Mouse (Mus musculus) kidney, postnatal 36 days (tissue): Measurements from ENCODE around the gene Cyp4a32.
"Not testable (repeated sequence)": the region's sequence is repeated elsewhere in the genome, so short reads cannot be mapped to it uniquely, and the experiment has no call there.

Experiments used
- DNase-seq, 2 experiments: peaks; one replicate each; pipeline ENCODE4 v3.0.0; 2021 to 2022; ENCODE audit warnings: mixed read lengths in 2 of 2

The Cyp4a32 gene

GRCm38 (mm10) chr4:115600611-115601010, at the start of gene Cyp4a32:
Gene Cyp4a32 (plus strand): TSS chr4:115600969.
- DNase-seq = peak in 1 of 2 experiments; percentile 44

GRCm38 (mm10) chr4:115552726-115553125, 48.0 kb upstream of the Cyp4a32 start:
- peak; percentile 47 to 77 for DNase-seq

GRCm38 (mm10) chr4:115555513-115555912, 45.3 kb upstream of the Cyp4a32 start:
- DNase-seq = peak in 1 of 2 experiments; percentile 70

GRCm38 (mm10) chr4:115557861-115558561, 42.8 kb upstream of the Cyp4a32 start:
- DNase-seq = peak in 1 of 2 experiments; percentile 67

- not testable (repeated sequence) for DNase-seq
Observed at GRCm38 (mm10) chr4:115561236-115561635, 39.5 kb upstream of the Cyp4a32 start.

GRCm38 (mm10) chr4:115563401-115563800, 37.4 kb upstream of the Cyp4a32 start, which contains the start of gene Cyp4a31:
Gene Cyp4a31 (plus strand): TSS chr4:115563649.
- DNase-seq = peak; percentile 53 to 69

GRCm38 (mm10) chr4:115564469-115565225, 36.1 kb upstream of the Cyp4a32 start:
- DNase-seq = not testable (repeated sequence)

- DNase-seq = no peak
Observed at GRCm38 (mm10) chr4:115575255-115575654, 25.5 kb upstream of the Cyp4a32 start.

- DNase-seq = no peak
Observed at GRCm38 (mm10) chr4:115575776-115576175, 25.0 kb upstream of the Cyp4a32 start.

- no peak for DNase-seq
Observed at GRCm38 (mm10) chr4:115583036-115583435, 17.7 kb upstream of the Cyp4a32 start.

- DNase-seq = no peak
Observed at GRCm38 (mm10) chr4:115596357-115596756, 4.4 kb upstream of the Cyp4a32 start.

GRCm38 (mm10) chr4:115596824-115597336, 3.9 kb upstream of the Cyp4a32 start:
- no peak for DNase-seq

GRCm38 (mm10) chr4:115614005-115614404, 13.2 kb downstream of the Cyp4a32 start:
- no peak for DNase-seq

GRCm38 (mm10) chr4:115625560-115625959, 24.8 kb downstream of the Cyp4a32 start:
- DNase-seq = not testable (repeated sequence)

- peak; percentile 72 to 92 for DNase-seq
Observed at GRCm38 (mm10) chr4:115642967-115643754, 42.4 kb downstream of the Cyp4a32 start.

GRCm38 (mm10) chr4:115645371-115645770, 44.6 kb downstream of the Cyp4a32 start:
- peak; percentile 87 to 95 for DNase-seq

- peak; percentile 92 to 93 for DNase-seq
Observed at GRCm38 (mm10) chr4:115647580-115647979, 46.8 kb downstream of the Cyp4a32 start, which contains the start of gene Cyp4b1. Gene Cyp4b1 (minus strand): TSS chr4:115647723.

- no peak for DNase-seq
Observed at GRCm38 (mm10) chr4:115648752-115649151, 48.0 kb downstream of the Cyp4a32 start.

GRCm38 (mm10) chr4:115649344-115649743, 48.6 kb downstream of the Cyp4a32 start:
- DNase-seq = no peak

- no peak for DNase-seq
Observed at GRCm38 (mm10) chr4:115650866-115651265, 50.1 kb downstream of the Cyp4a32 start.

GRCm38 (mm10) chr4:115655841-115656534, 55.2 kb downstream of the Cyp4a32 start:
- DNase-seq = not testable (repeated sequence)

- not testable (repeated sequence) for DNase-seq
Observed at GRCm38 (mm10) chr4:115656535-115656922, 55.8 kb downstream of the Cyp4a32 start.
